ENCODE assay signal across 29 mouse cellular contexts in genomic region chr17:44783143-44783542, GRCm38 (mm10). TPM values are rescaled to one million over a fixed set of nuclear protein-coding genes. Genes with fewer than 3 reads are reported as not detected.
A peak's percentile ranks its signal among the peaks of the same experiment; 100 is the strongest.
DNase-seq lines count a peak whose midpoint lies in the region; ATAC-seq and TF ChIP-seq lines count a peak whose summit lies in the region.
"Had no signal": no experiment of that assay in that cellular context is flagged by ENCODE, and none has a peak within 500 bp of the region (broad histone marks: within the 10 kb centered on the region; RNA-seq: fewer than 3 reads in every experiment).

No protein-coding gene starts in this region.

- H3K4me3 ChIP-seq in lung, postnatal 0 days (ENCODE audit: low read depth, low read length), result no peak overlapping the region
- no peak overlapping the region for H3K4me3 ChIP-seq in macrophage (ENCODE audit: inconsistent target)
- no peak overlapping the region for H3K4me3 ChIP-seq in thymus, adult 2 months (ENCODE audit: control insufficient read depth, insufficient read depth, low read length)
- H3K4me3 ChIP-seq: embryonic facial prominence, embryonic 12.5 days; gastrocnemius, adult 2 months; heart, embryonic 10.5 days; heart, embryonic 15.5 days; kidney, embryonic 15.5 days; limb, embryonic 15.5 days; liver, embryonic 15.5 days; neural tube, embryonic 15.5 days had no signal

- no peak for TF ChIP-seq CTCF in lung, postnatal 0 days (IDR thresholded peaks at IDR 0.05)
- TF ChIP-seq CTCF in thymus, adult 2 months (IDR thresholded peaks at IDR 0.05; ENCODE audit: borderline replicate concordance, control insufficient read depth, extremely low read depth, insufficient read depth, low read length, poor library complexity), result no peak

- H3K9ac ChIP-seq in lung, postnatal 0 days (replicated peaks; ENCODE audit: low read depth), result no peak overlapping the region
- H3K9ac ChIP-seq: embryonic facial prominence, embryonic 12.5 days; heart, embryonic 15.5 days; hindbrain, embryonic 14.5 days; kidney, embryonic 15.5 days; limb, embryonic 15.5 days; liver, embryonic 15.5 days; lung, embryonic 14.5 days; neural tube, embryonic 15.5 days had no signal

- no peak overlapping the region for H3K4me2 ChIP-seq in lung, postnatal 0 days (replicated peaks; ENCODE audit: low read depth, low read length)
- H3K4me2 ChIP-seq: embryonic facial prominence, embryonic 12.5 days; heart, embryonic 15.5 days; hindbrain, embryonic 14.5 days; kidney, embryonic 15.5 days; limb, embryonic 15.5 days; liver, embryonic 15.5 days; lung, embryonic 14.5 days; neural tube, embryonic 15.5 days had no signal

- H3K9me3 ChIP-seq in lung, postnatal 0 days (ENCODE audit: low read length), result no peaks in the 10 kb centered on the region
- H3K9me3 ChIP-seq: embryonic facial prominence, embryonic 12.5 days; heart, embryonic 10.5 days; heart, embryonic 15.5 days; kidney, embryonic 15.5 days; limb, embryonic 15.5 days; liver, embryonic 15.5 days; neural tube, embryonic 15.5 days had no signal

- no peak overlapping the region for H3K27ac ChIP-seq in lung, postnatal 0 days (ENCODE audit: low read length)
- peak overlapping the region; percentile 28 for H3K27ac ChIP-seq in macrophage
- no peak overlapping the region for H3K27ac ChIP-seq in thymus, adult 2 months (ENCODE audit: control insufficient read depth, insufficient read depth, low read length)
- H3K27ac ChIP-seq: embryonic facial prominence, embryonic 12.5 days; gastrocnemius, adult 2 months; heart, embryonic 10.5 days; heart, embryonic 15.5 days; hindbrain, embryonic 14.5 days; kidney, embryonic 15.5 days; limb, embryonic 15.5 days; liver, embryonic 15.5 days; neural tube, embryonic 15.5 days had no signal

- H3K4me1 ChIP-seq in lung, postnatal 0 days (ENCODE audit: insufficient read depth, low read depth, low read length), result no peaks in the 10 kb centered on the region
- H3K4me1 ChIP-seq in thymus, adult 2 months (replicated peaks; ENCODE audit: control insufficient read depth, insufficient read depth, low read length), result no peaks in the 10 kb centered on the region
- H3K4me1 ChIP-seq: heart, embryonic 10.5 days had no signal

- no peaks in the 10 kb centered on the region for H3K36me3 ChIP-seq in lung, postnatal 0 days (ENCODE audit: insufficient read depth, low read length)
- H3K36me3 ChIP-seq in macrophage (ENCODE audit: inconsistent target), result no peaks in the 10 kb centered on the region
- no peaks in the 10 kb centered on the region for H3K36me3 ChIP-seq in thymus, adult 2 months (ENCODE audit: control insufficient read depth, insufficient read depth, low read length)
- H3K36me3 ChIP-seq: heart, embryonic 10.5 days; heart, embryonic 15.5 days; kidney, embryonic 15.5 days; limb, embryonic 15.5 days; liver, embryonic 15.5 days; neural tube, embryonic 15.5 days had no signal

- TF ChIP-seq POLR2A in thymus, adult 2 months (IDR thresholded peaks at IDR 0.05; ENCODE audit: control insufficient read depth, extremely low read depth, insufficient read depth, low read length, poor library complexity), result no peak

- no peaks in the 10 kb centered on the region for H3K27me3 ChIP-seq in lung, postnatal 0 days (replicated peaks; ENCODE audit: insufficient read depth, low read length)
- no peaks in the 10 kb centered on the region for H3K27me3 ChIP-seq in thymus, adult 2 months (ENCODE audit: control insufficient read depth, insufficient read depth, low read length)
- H3K27me3 ChIP-seq: embryonic facial prominence, embryonic 12.5 days; heart, embryonic 15.5 days; kidney, embryonic 15.5 days; limb, embryonic 15.5 days; liver, embryonic 15.5 days; neural tube, embryonic 15.5 days had no signal

- DNase-seq in lung, postnatal 0 days (ENCODE audit: low spot score), result peak; percentile 9
- no peak for DNase-seq in lung, postnatal 4 days
- DNase-seq in MEL-GATA-1-ER (ENCODE audit: extremely low read depth, low read depth), result peak; percentile 55
- DNase-seq in thymus, postnatal 14 days, result no peak
- DNase-seq in kidney, postnatal 10 days, result no peak
- no peak for DNase-seq in thymus, adult 2 months
- DNase-seq: adrenal gland, postnatal 25 days; cerebellum, adult 8-10 months; cerebellum, postnatal 25 days; embryo, embryonic 11 days; gastrocnemius, adult 2 months; heart, postnatal 36 days; kidney, adult 11 months; kidney, postnatal 4 days; lung, embryonic 14.5 days; midbrain, embryonic 14.5 days; right cerebral cortex, adult 18-20 months; spleen, adult 18-20 months; thymus, postnatal 36 days had no signal

- WGBS in lung, postnatal 0 days, result 79% methylated on average over 2 of the region's 2 CpGs
- 19% methylated on average over 2 of the region's 2 CpGs for WGBS in macrophage (ENCODE audit: missing documents)
- 76% methylated on average over 2 of the region's 2 CpGs for WGBS in thymus, adult 2 months

- no peaks in the 10 kb centered on the region; the same call in 1 of the 2 replicates for H3K79me2 ChIP-seq in macrophage (ENCODE audit: inconsistent target)

- TF ChIP-seq EP300 in lung, postnatal 0 days (IDR thresholded peaks at IDR 0.05), result no peak

- ATAC-seq in lung, postnatal 0 days, result no peak
- ATAC-seq: forebrain, embryonic 14.5 days had no signal

RNA-seq across cellular contexts. Expression of gene Supt3, which starts 6.2 kb away (rescaled TPM):
- 7.8 and 10.9 TPM in 2 replicates for polyA plus RNA-seq in lung, postnatal 0 days (2015; fragmentation: Nextera tagmentation; extraction: Ambion mirVana)
- total RNA-seq in macrophage (2018; cell fraction: chromatin; rRNA removed), result 10 to 100 TPM in 25 of 26 experiments, 1 to 10 TPM in 1; 7.3 to 59.2 (median 31.9) TPM
- 10 to 100 TPM in 22 of 26 experiments, 1 to 10 TPM in 4; 7.1 to 15.2 (median 12.1) TPM for total RNA-seq in macrophage (2018; cell fraction: cytosol; rRNA removed)
- 10 to 100 TPM in 23 of 26 experiments, 1 to 10 TPM in 3; 5.2 to 37.8 (median 14.4) TPM for total RNA-seq in macrophage (2018; cell fraction: nucleus; rRNA removed)
- polyA plus RNA-seq in macrophage (2018), result 11.0 to 23.1 TPM (median 15.5 TPM) in 3 replicates
- polyA plus RNA-seq in thymus, adult 2 months (2012; rRNA removed), result 4.5 and 4.8 TPM in 2 replicates

RNA-seq across cellular contexts. Expression of gene Runx2, which starts 31.5 kb away (rescaled TPM):
- 1.1 and 1.3 TPM in 2 replicates for polyA plus RNA-seq in lung, postnatal 0 days (2015; fragmentation: Nextera tagmentation; extraction: Ambion mirVana)
- 10 to 100 TPM in 6 of 26 experiments, 1 to 10 TPM in 20; 2.4 to 20.9 (median 7.3) TPM for total RNA-seq in macrophage (2018; cell fraction: chromatin; rRNA removed)
- 1 to 10 TPM; 1.4 to 5.7 (median 2.7) TPM for total RNA-seq in macrophage (2018; cell fraction: cytosol; rRNA removed)
- total RNA-seq in macrophage (2018; cell fraction: nucleus; rRNA removed), result 10 to 100 TPM in 2 of 26 experiments, 1 to 10 TPM in 24; 2.8 to 13.2 (median 6.1) TPM
- polyA plus RNA-seq in macrophage (2018), result 1.5 to 2.8 TPM (median 1.7 TPM) in 3 replicates
- 6.7 and 8.8 TPM in 2 replicates for polyA plus RNA-seq in thymus, adult 2 months (2012; rRNA removed)

Comparison
In these comparisons a context has a peak if more than half of its experiments do, and no peak if none do; other contexts are left out.
1. DNase-seq: peak in lung, postnatal 0 days (single experiment) and MEL-GATA-1-ER (single experiment); none in lung, postnatal 4 days (0 of 2), thymus, postnatal 14 days (single experiment), kidney, postnatal 10 days (single experiment) and thymus, adult 2 months (single experiment).